In the genomic region with DNA sequence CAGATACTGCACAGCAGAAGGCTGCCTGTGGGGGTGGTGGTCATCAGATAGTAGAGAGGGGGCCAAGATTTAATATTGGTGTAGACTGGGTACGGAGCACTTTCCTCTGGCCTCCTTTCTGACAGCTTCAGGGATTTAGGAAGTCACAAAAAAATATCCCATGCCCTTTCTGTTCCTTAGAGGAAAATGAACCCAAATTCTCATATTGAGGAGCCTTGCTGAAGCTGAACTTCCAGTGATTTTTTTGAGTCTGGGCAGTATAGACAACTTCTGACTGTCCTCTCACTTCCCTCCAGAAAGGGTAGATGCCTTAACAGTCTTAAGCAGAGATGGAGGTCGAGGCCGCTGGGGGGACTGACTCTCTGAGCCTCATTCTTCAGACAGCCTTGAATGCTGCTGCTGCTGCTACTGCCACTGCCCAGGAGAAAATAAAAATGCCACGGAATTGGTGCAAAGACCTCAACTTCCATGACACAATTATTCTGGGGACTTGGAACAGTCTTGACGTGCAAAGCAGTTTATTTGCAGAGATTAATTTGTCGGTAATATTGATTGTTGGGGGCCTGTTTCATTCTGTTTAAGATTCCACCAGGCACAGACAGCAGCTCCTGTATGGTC, we compare ENCODE assay signal across 10 mouse cellular contexts.
DNase-seq lines count a peak whose midpoint lies in the region; ATAC-seq lines count a peak whose summit lies in the region.
"Had no signal": no experiment of that assay in that cellular context is flagged by ENCODE, and none has a peak within 500 bp of the region (broad histone marks: within the 10 kb centered on the region; RNA-seq: fewer than 3 reads in every experiment).

No protein-coding gene starts in this region.

- 0 out of 2 replicates have a peak, but pooled peaks cover 4% of the 10 kb centered on the region for H3K9me3 ChIP-seq in kidney, embryonic 16.5 days (ENCODE audit: low read length)
- no peaks in the 10 kb centered on the region for H3K9me3 ChIP-seq in embryonic facial prominence, embryonic 13.5 days
- peaks cover 3% of the 10 kb centered on the region; the same call in 1 of the 2 replicates for H3K9me3 ChIP-seq in limb, embryonic 12.5 days

- H3K4me3 ChIP-seq in kidney, embryonic 16.5 days (ENCODE audit: low read length), result no peak overlapping the region
- no peak overlapping the region for H3K4me3 ChIP-seq in embryonic facial prominence, embryonic 13.5 days
- no peak overlapping the region for H3K4me3 ChIP-seq in limb, embryonic 12.5 days (replicated peaks)

- peak overlapping the region; percentile 44; the same call in 1 of the 2 replicates for H3K4me2 ChIP-seq in kidney, embryonic 16.5 days (replicated peaks; ENCODE audit: low read depth, low read length)
- peak overlapping the region; percentile 55; the same call in 1 of the 2 replicates for H3K4me2 ChIP-seq in embryonic facial prominence, embryonic 13.5 days
- H3K4me2 ChIP-seq in limb, embryonic 12.5 days, result peak overlapping the region; percentile 52

- H3K27ac ChIP-seq in kidney, embryonic 16.5 days (ENCODE audit: low read length), result no peak overlapping the region
- no peak overlapping the region for H3K27ac ChIP-seq in embryonic facial prominence, embryonic 13.5 days
- H3K27ac ChIP-seq in limb, embryonic 12.5 days, result no peak overlapping the region
- H3K27ac ChIP-seq: left cerebral cortex, adult 2 months had no signal

- 31% methylated on average over 6 of the region's 6 CpGs for WGBS in kidney, embryonic 16.5 days
- 26% methylated on average over 6 of the region's 6 CpGs for WGBS in embryonic facial prominence, embryonic 13.5 days
- 15% methylated on average over 6 of the region's 6 CpGs for WGBS in limb, embryonic 12.5 days

- DNase-seq in kidney, postnatal 25 days, result no peak
- DNase-seq in retina, embryonic 14.5 days (ENCODE audit: low spot score), result peak; percentile 43
- DNase-seq in adrenal gland, adult 2 months, result no peak
- no peak for DNase-seq in thymus, postnatal 0 days (ENCODE audit: low spot score)
- DNase-seq: forebrain, postnatal 0 days; right cerebral cortex, postnatal 14 days had no signal

- H3K4me1 ChIP-seq in kidney, embryonic 16.5 days (ENCODE audit: insufficient read depth, low read length), result peaks cover 19% of the 10 kb centered on the region
- H3K4me1 ChIP-seq in embryonic facial prominence, embryonic 13.5 days, result peaks cover 31% of the 10 kb centered on the region
- peaks cover 34% of the 10 kb centered on the region for H3K4me1 ChIP-seq in limb, embryonic 12.5 days (replicated peaks)

- no peak overlapping the region for H3K9ac ChIP-seq in kidney, embryonic 16.5 days (replicated peaks; ENCODE audit: low read length)
- H3K9ac ChIP-seq in embryonic facial prominence, embryonic 13.5 days, result no peak overlapping the region
- H3K9ac ChIP-seq in limb, embryonic 12.5 days (replicated peaks), result no peak overlapping the region

- H3K27me3 ChIP-seq in kidney, embryonic 16.5 days (ENCODE audit: insufficient read depth, low read length), result peaks cover 24% of the 10 kb centered on the region
- peaks cover 13% of the 10 kb centered on the region; the same call in 1 of the 2 replicates for H3K27me3 ChIP-seq in embryonic facial prominence, embryonic 13.5 days
- H3K27me3 ChIP-seq in limb, embryonic 12.5 days, result peaks cover 94% of the 10 kb centered on the region

- no peaks in the 10 kb centered on the region for H3K36me3 ChIP-seq in kidney, embryonic 16.5 days (ENCODE audit: insufficient read depth, low read length)
- H3K36me3 ChIP-seq in embryonic facial prominence, embryonic 13.5 days, result no peaks in the 10 kb centered on the region
- H3K36me3 ChIP-seq in limb, embryonic 12.5 days, result no peaks in the 10 kb centered on the region

- no peak for ATAC-seq in kidney, embryonic 16.5 days (ENCODE audit: low FRiP score, low TSS enrichment)
- ATAC-seq in embryonic facial prominence, embryonic 13.5 days (ENCODE audit: insufficient number of reproducible peaks, insufficient read depth, low FRiP score, low TSS enrichment, low read depth), result no peak
- no peak for ATAC-seq in limb, embryonic 12.5 days (ENCODE audit: insufficient number of reproducible peaks, insufficient read depth, low FRiP score, low TSS enrichment, low read depth)
